Mouse (Mus musculus) CH12.LX (cell line): ENCODE measurements around the gene Dlg2. TPM values are rescaled to one million over a fixed set of nuclear protein-coding genes. Genes with fewer than 3 reads are reported as not detected.

Experiments
- DNase-seq: peaks from one replicate; pipeline ENCODE4 v3.0.0-alpha.2; 2013; ENCODE audit errors: extremely low read depth
- H3K27ac ChIP-seq: 2 replicates; pipeline ENCODE4 v1.5.1; 2012; ENCODE audit warnings: low read depth, mild to moderate bottlenecking, control low read depth, moderate library complexity; ENCODE audit not compliant: insufficient read depth
- H3K27me3 ChIP-seq: replicated peaks from 2 replicates; pipeline ENCODE3; 2012; ENCODE audit warnings: inconsistent platforms
- H3K36me3 ChIP-seq, 2 experiments: replicated peaks in 1 of 2; 2 replicates each; pipeline versions ENCODE3 to v1.6.1; 2012; ENCODE audit warnings: inconsistent platforms in 1 of 2, low read length in 1 of 2, mild to moderate bottlenecking in 1 of 2, mixed read lengths in 1 of 2, moderate library complexity in 1 of 2; ENCODE audit not compliant: control insufficient read depth in 1 of 2, insufficient read depth in 1 of 2
- H3K4me1 ChIP-seq, 2 experiments: 2 replicates each; pipeline ENCODE4 v1.6.1; 2012; ENCODE audit warnings: inconsistent platforms in 1 of 2, moderate library complexity in 1 of 2; ENCODE audit not compliant: insufficient read depth in 2 of 2, control insufficient read depth in 1 of 2
- H3K4me2 ChIP-seq: 2 replicates; pipeline ENCODE4 v1.6.1; 2012; ENCODE audit warnings: low read depth, mild to moderate bottlenecking, control low read depth; ENCODE audit not compliant: poor library complexity, insufficient read depth, severe bottlenecking
- H3K4me3 ChIP-seq, 3 experiments: fragments of 150-350 bp in 1 of 3; sonication (generic) in 1 of 3; replicated peaks in 1 of 3; 2 replicates each; pipeline versions ENCODE3 to v1.5.1; 2011 to 2012; ENCODE audit warnings: low read depth in 2 of 3, low read length in 2 of 3, mild to moderate bottlenecking in 2 of 3, moderate library complexity in 2 of 3, control low read depth in 1 of 3, improper control_type of control experiment in 1 of 3, inconsistent platforms in 1 of 3, mixed read lengths in 1 of 3; ENCODE audit not compliant: poor library complexity in 1 of 3
- H3K79me2 ChIP-seq: replicated peaks from 2 replicates; pipeline ENCODE4 v1.6.1; 2012; ENCODE audit warnings: mild to moderate bottlenecking, moderate library complexity; ENCODE audit not compliant: control insufficient read depth, poor library complexity, insufficient read depth, severe bottlenecking; ENCODE audit errors: extremely low read depth
- H3K9ac ChIP-seq: 2 replicates; pipeline ENCODE4 v1.6.1; 2012; ENCODE audit warnings: low read depth, mild to moderate bottlenecking, control low read depth, moderate library complexity; ENCODE audit not compliant: insufficient read depth
- H3K9me3 ChIP-seq: replicated peaks from 2 replicates; pipeline ENCODE3; 2012; ENCODE audit warnings: low read length, inconsistent platforms, mixed read lengths
- BHLHE40 ChIP-seq: IDR thresholded peaks from 2 replicates; pipeline ENCODE4 v1.6.1; 2011; ENCODE audit warnings: mild to moderate bottlenecking, low read depth, low read length, improper control_type of control experiment
- CHD1 ChIP-seq: IDR thresholded peaks from 2 replicates; pipeline ENCODE4 v1.6.1; 2012; ENCODE audit warnings: low read depth, low read length, improper control_type of control experiment, inconsistent platforms
- CHD2 ChIP-seq: IDR thresholded peaks from 2 replicates; pipeline ENCODE4 v1.6.1; 2011; ENCODE audit warnings: low read length, improper control_type of control experiment
- E2F4 ChIP-seq: IDR thresholded peaks from 2 replicates; pipeline ENCODE4 v1.6.1; 2011; ENCODE audit warnings: low read depth, low read length, improper control_type of control experiment; ENCODE audit not compliant: insufficient replicate concordance
- HCFC1 ChIP-seq: IDR thresholded peaks from 2 replicates; pipeline ENCODE4 v1.6.1; 2012; ENCODE audit warnings: low read depth, mild to moderate bottlenecking, inconsistent platforms, low read length, improper control_type of control experiment
- JUN ChIP-seq: IDR thresholded peaks from 2 replicates; pipeline ENCODE4 v1.6.1; 2011; ENCODE audit warnings: low read depth, mild to moderate bottlenecking, low read length, improper control_type of control experiment, moderate library complexity; ENCODE audit not compliant: insufficient read depth
- JUND ChIP-seq: conservative IDR thresholded peaks from 2 replicates; pipeline ENCODE4 v1.6.1; 2011; ENCODE audit warnings: low read depth, low read length, improper control_type of control experiment
- KAT2A ChIP-seq: IDR thresholded peaks from 2 replicates; pipeline ENCODE4 v1.6.1; 2012; ENCODE audit warnings: low read length, improper control_type of control experiment, inconsistent platforms; ENCODE audit not compliant: insufficient replicate concordance
- MAFK ChIP-seq: IDR thresholded peaks from 2 replicates; pipeline ENCODE4 v1.6.1; 2011; ENCODE audit warnings: low read length, improper control_type of control experiment; ENCODE audit not compliant: insufficient replicate concordance
- MAX ChIP-seq: IDR thresholded peaks from 2 replicates; pipeline ENCODE4 v1.6.1; 2011; ENCODE audit warnings: low read length, improper control_type of control experiment
- MEF2A ChIP-seq: IDR thresholded peaks from 2 replicates; pipeline ENCODE4 v1.6.1; 2014; ENCODE audit warnings: low read depth, mild to moderate bottlenecking, inconsistent platforms, low read length, improper control_type of control experiment, borderline replicate concordance
- MYC ChIP-seq: IDR thresholded peaks from 2 replicates; pipeline ENCODE4 v1.6.1; 2011; ENCODE audit warnings: low read depth, mild to moderate bottlenecking, improper control_type of control experiment, low read length
- NELFE ChIP-seq: IDR thresholded peaks from 2 replicates; pipeline ENCODE4 v1.6.1; 2011; ENCODE audit warnings: low read depth, low read length, improper control_type of control experiment
- NRF1 ChIP-seq: IDR thresholded peaks from 2 replicates; pipeline ENCODE4 v1.6.1; 2014; ENCODE audit warnings: low read depth, mild to moderate bottlenecking, inconsistent platforms, low read length, improper control_type of control experiment, moderate library complexity
- PAX5 ChIP-seq: IDR thresholded peaks from 2 replicates; pipeline ENCODE4 v1.6.1; 2012; ENCODE audit warnings: low read length, inconsistent platforms, mixed read lengths
- RCOR1 ChIP-seq: conservative IDR thresholded peaks from 2 replicates; pipeline ENCODE4 v1.6.1; 2012; ENCODE audit warnings: low read depth, mild to moderate bottlenecking, inconsistent platforms, low read length, improper control_type of control experiment
- SIN3A ChIP-seq: IDR thresholded peaks from 2 replicates; pipeline ENCODE4 v1.6.1; 2012; ENCODE audit warnings: low read length, improper control_type of control experiment, inconsistent platforms
- SMC3 ChIP-seq: IDR thresholded peaks from 2 replicates; pipeline ENCODE4 v1.6.1; 2011; ENCODE audit warnings: low read depth, low read length, improper control_type of control experiment
- TCF12 ChIP-seq: IDR thresholded peaks from 2 replicates; pipeline ENCODE4 v1.6.1; 2014; ENCODE audit warnings: low read depth, mild to moderate bottlenecking, inconsistent platforms, low read length, improper control_type of control experiment
- UBTF ChIP-seq: IDR thresholded peaks from 2 replicates; pipeline ENCODE4 v1.6.1; 2012; ENCODE audit warnings: low read depth, mild to moderate bottlenecking, inconsistent platforms, low read length, improper control_type of control experiment, moderate library complexity
- USF1 ChIP-seq: IDR thresholded peaks from 2 replicates; pipeline ENCODE4 v1.6.1; 2014; ENCODE audit warnings: low read depth, mild to moderate bottlenecking, inconsistent platforms, low read length, improper control_type of control experiment
- dilution Hi-C: fragments of 300-500 bp; cut with MboI; formaldehyde crosslinking; loops from 2 replicates; pipeline ENCODE4 v1.14.3; 2020; ENCODE audit warnings: low sequenced_read_pairs; ENCODE audit not compliant: extremely low pct_unique_long_range_greater_than_20kb, extremely low pct_ligation_motif_present
- in situ Hi-C: fragments of 300-500 bp; cut with MboI; formaldehyde crosslinking; loops from 3 replicates; pipeline ENCODE4 v1.14.3; 2019; ENCODE audit warnings: low sequenced_read_pairs, low pct_ligation_motif_present, low pct_unique_long_range_greater_than_20kb, mixed read lengths
- polyA plus RNA-seq: library from polyadenylated mRNA; unstranded; fragments of >175 nt; gene quantifications from 2 replicates; pipeline ENCODE4 v1.2.1, GENCODE M21; 2012; ENCODE audit warnings: low read depth; ENCODE audit not compliant: insufficient read length
- total RNA-seq, 2 experiments: library from RNA; depleted of rRNA; stranded (reverse); fragments of 300-350 nt in 1 of 2; fragments of >200 nt in 1 of 2; gene quantifications; 2 replicates each; pipeline ENCODE4 v1.2.3; 2012 to 2014

The Dlg2 gene
- total and polyA plus RNA-seq, 3 experiments, result 0.36 TPM; not detected in 2

DNA sequence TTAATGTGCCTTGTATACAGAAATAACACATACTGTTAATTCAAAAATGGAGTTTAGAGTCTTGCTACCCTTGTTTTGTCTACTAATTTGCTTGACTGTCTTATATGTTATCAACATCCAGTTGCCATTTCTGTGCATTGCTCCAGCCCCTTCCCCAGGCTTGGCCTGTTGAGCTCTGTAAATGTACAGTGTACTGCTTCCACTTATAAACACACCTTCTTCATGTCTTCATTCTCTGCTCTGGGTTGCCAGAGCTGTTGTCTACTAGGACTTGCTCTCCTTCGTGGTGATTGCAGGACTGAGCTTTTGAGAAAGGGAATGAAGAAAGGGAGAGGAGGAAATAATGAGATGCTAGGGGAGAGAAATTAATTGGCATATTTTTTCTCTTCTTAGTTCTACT is 227.5 kb downstream of the Dlg2 start:
- DNase-seq, result no peak
- TF ChIP-seq SIN3A (no peak), JUN (no peak)
- Histone ChIP-seq H3K27ac (no peak overlapping the region), H3K4me3 (no peak overlapping the region), H3K4me2 (no peak overlapping the region), H3K9me3 (no peaks in the 10 kb centered on the region), H3K36me3 (no peaks in the 10 kb centered on the region), H3K27me3 (no peaks in the 10 kb centered on the region), H3K4me1 (peaks cover 0 to 4% of the 10 kb centered on the region in 2 experiments; a peak in 1 of 4 replicates), H3K9ac (no peak overlapping the region), H3K79me2 (no peaks in the 10 kb centered on the region)
- dilution Hi-C loops (no loop called here), in situ Hi-C loops (no loop called here)

DNA sequence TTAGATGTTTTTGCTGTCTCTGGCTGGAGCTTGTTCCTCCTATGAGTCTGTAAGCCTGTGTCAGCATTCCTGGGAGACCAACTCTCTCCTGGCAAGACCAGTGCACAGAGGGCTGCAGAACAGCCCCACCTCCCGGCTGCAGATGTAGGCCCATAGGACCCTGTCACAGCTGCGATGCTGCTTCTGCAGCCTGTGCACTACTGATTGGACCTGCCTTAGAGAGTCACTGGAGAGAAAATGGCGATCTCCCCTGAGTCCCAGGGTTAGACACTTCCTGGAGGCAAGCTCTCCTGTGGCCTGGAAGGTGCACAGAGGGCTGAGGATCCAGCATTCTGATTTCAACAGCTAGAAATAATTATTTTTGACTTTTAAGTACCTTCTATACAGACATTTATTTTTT is 257.6 kb downstream of the Dlg2 start:
- dilution Hi-C loops (no loop called here), in situ Hi-C loops (no loop called here)
- Histone ChIP-seq H3K4me1 (no peaks in the 10 kb centered on the region), H3K27me3 (no peaks in the 10 kb centered on the region), H3K4me2 (no peak overlapping the region), H3K9me3 (no peaks in the 10 kb centered on the region), H3K9ac (no peak overlapping the region), H3K27ac (no peak overlapping the region), H3K36me3 (no peaks in the 10 kb centered on the region), H3K79me2 (no peaks in the 10 kb centered on the region), H3K4me3 (no peak overlapping the region)
- no peak for TF ChIP-seq USF1
- TF ChIP-seq MAFK, result no peak
- no peak for TF ChIP-seq NRF1
- no peak for TF ChIP-seq CHD2
- no peak for DNase-seq

GRCm38 (mm10) chr7:90736369-90736768 is 259.9 kb downstream of the Dlg2 start:
- Histone ChIP-seq H3K9ac (no peak overlapping the region), H3K4me3 (no peak overlapping the region), H3K4me1 (no peaks in the 10 kb centered on the region), H3K4me2 (no peak overlapping the region), H3K27ac (no peak overlapping the region), H3K79me2 (no peaks in the 10 kb centered on the region)
- dilution Hi-C loops, result no loop called here
- no peak for DNase-seq
- TF ChIP-seq MAX (no peak), JUND (no peak), HCFC1 (no peak), USF1 (no peak), SIN3A (no peak), E2F4 (no peak), JUN (no peak), CHD2 (no peak), SMC3 (no peak), MEF2A (no peak), UBTF (no peak), MYC (no peak), CHD1 (no peak), PAX5 (no peak), RCOR1 (no peak), KAT2A (no peak), BHLHE40 (no peak), TCF12 (no peak), NELFE (no peak)
- TF ChIP-seq, all 38 proteins: peak for 0
- in situ Hi-C loops, result no loop called here
- no peaks in the 10 kb centered on the region for H3K36me3 ChIP-seq
- H3K9me3 ChIP-seq, result no peaks in the 10 kb centered on the region
- no peaks in the 10 kb centered on the region for H3K27me3 ChIP-seq
